8 mouse cellular contexts compared by ENCODE assay signal in the genomic region with DNA sequence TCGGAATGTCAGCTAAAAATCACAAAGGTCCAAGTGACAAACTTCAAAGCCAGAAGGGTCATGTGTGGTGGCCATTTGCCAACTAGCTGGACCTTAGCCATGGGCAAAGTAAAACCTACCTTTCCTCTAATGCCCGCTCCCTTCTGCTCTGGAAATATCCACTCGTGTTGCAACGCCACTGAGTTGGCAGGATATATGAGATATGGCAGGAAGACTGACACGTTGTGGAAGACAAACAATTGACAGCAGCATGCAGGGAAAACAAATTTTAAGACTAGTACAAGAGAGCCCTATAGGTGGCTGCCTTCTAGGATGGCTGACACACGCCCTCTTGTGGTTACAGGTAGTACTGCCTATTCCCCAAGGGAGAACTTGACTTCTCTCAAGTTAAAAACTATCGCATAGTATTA. TPM values are rescaled to one million over a fixed set of nuclear protein-coding genes. Genes with fewer than 3 reads are reported as not detected.
DNase-seq lines count a peak whose midpoint lies in the region; ATAC-seq lines count a peak whose summit lies in the region.

No protein-coding gene starts in this region.

- H3K9ac ChIP-seq in liver, embryonic 12.5 days: no peak overlapping the region
- H3K9ac ChIP-seq in intestine, embryonic 15.5 days: no peak overlapping the region
- no peak overlapping the region for H3K9ac ChIP-seq in midbrain, embryonic 14.5 days (replicated peaks; ENCODE audit: low read length)

- H3K4me3 ChIP-seq in liver, embryonic 12.5 days: no peak overlapping the region
- H3K4me3 ChIP-seq in intestine, embryonic 15.5 days (replicated peaks): no peak overlapping the region
- H3K4me3 ChIP-seq in midbrain, embryonic 14.5 days (replicated peaks; ENCODE audit: low read depth, low read length): no peak overlapping the region

- no peak overlapping the region for H3K27ac ChIP-seq in liver, embryonic 12.5 days
- no peak overlapping the region for H3K27ac ChIP-seq in intestine, embryonic 15.5 days
- H3K27ac ChIP-seq in midbrain, embryonic 14.5 days (replicated peaks; ENCODE audit: low read depth, low read length): no peak overlapping the region

- no peaks in the 10 kb centered on the region for H3K36me3 ChIP-seq in liver, embryonic 12.5 days
- no peaks in the 10 kb centered on the region for H3K36me3 ChIP-seq in intestine, embryonic 15.5 days
- H3K36me3 ChIP-seq in midbrain, embryonic 14.5 days (ENCODE audit: control insufficient read depth, insufficient read depth, low read length): no peaks in the 10 kb centered on the region

- no peak for ATAC-seq in liver, embryonic 12.5 days
- ATAC-seq in intestine, embryonic 15.5 days: peak; percentile 68
- peak; percentile 11; the same call in 1 of the 2 replicates for ATAC-seq in midbrain, embryonic 14.5 days (ENCODE audit: low FRiP score, low TSS enrichment)

- 36% methylated on average over 7 of the region's 7 CpGs for WGBS in liver, embryonic 12.5 days (ENCODE audit: insufficient replicate concordance)
- WGBS in intestine, embryonic 15.5 days: 34% methylated on average over 7 of the region's 7 CpGs
- 55% methylated on average over 7 of the region's 7 CpGs for WGBS in midbrain, embryonic 14.5 days

- no peaks in the 10 kb centered on the region for H3K9me3 ChIP-seq in liver, embryonic 12.5 days (replicated peaks)
- H3K9me3 ChIP-seq in intestine, embryonic 15.5 days: no peaks in the 10 kb centered on the region
- H3K9me3 ChIP-seq in midbrain, embryonic 14.5 days (ENCODE audit: control insufficient read depth, low read length): no peaks in the 10 kb centered on the region

- no peaks in the 10 kb centered on the region for H3K4me1 ChIP-seq in liver, embryonic 12.5 days
- no peaks in the 10 kb centered on the region for H3K4me1 ChIP-seq in intestine, embryonic 15.5 days (replicated peaks)
- H3K4me1 ChIP-seq in midbrain, embryonic 14.5 days (ENCODE audit: control insufficient read depth, insufficient read depth, low read length): no peaks in the 10 kb centered on the region

- peak; percentile 25 for DNase-seq in liver
- DNase-seq in brain, embryonic 18.5 days (ENCODE audit: low read depth, low spot score): peak; percentile 32
- DNase-seq in forelimb bud, embryonic 11.5 days (ENCODE audit: low read depth, low spot score): peak; percentile 62
- peak; percentile 51 for DNase-seq in left cerebral cortex, postnatal 4 days
- peak; percentile 85 for DNase-seq in midbrain, embryonic 14.5 days
- peak; percentile 8 for DNase-seq in thymus, postnatal 25 days

- no peaks in the 10 kb centered on the region for H3K27me3 ChIP-seq in liver, embryonic 12.5 days (replicated peaks)
- H3K27me3 ChIP-seq in intestine, embryonic 15.5 days (replicated peaks): no peaks in the 10 kb centered on the region
- no peaks in the 10 kb centered on the region for H3K27me3 ChIP-seq in midbrain, embryonic 14.5 days (ENCODE audit: control insufficient read depth, insufficient read depth, low read length)

- no peak overlapping the region for H3K4me2 ChIP-seq in liver, embryonic 12.5 days
- H3K4me2 ChIP-seq in intestine, embryonic 15.5 days (replicated peaks): no peak overlapping the region
- no peak overlapping the region for H3K4me2 ChIP-seq in midbrain, embryonic 14.5 days (ENCODE audit: low read length)

- intact Hi-C loops in left cerebral cortex, postnatal 4 days (cut with DNase I): loop anchor here (2.0 to 10.0 kb wide), 4 partner anchors 114 to 338 kb away; a partner anchor contains a TSS

RNA-seq across cellular contexts. Expression of a gene that starts 8.1 kb away (rescaled TPM):
- polyA plus RNA-seq in liver, embryonic 12.5 days (2016; fragmentation: Nextera tagmentation; extraction: Ambion mirVana): not detected in 2 replicates
- not detected in 2 replicates for polyA plus RNA-seq in intestine, embryonic 15.5 days (2015; fragmentation: Nextera tagmentation; extraction: Ambion mirVana)
- total RNA-seq in left cerebral cortex, postnatal 4 days (2021): not detected
- polyA plus RNA-seq in midbrain, embryonic 14.5 days (2014; fragmentation: Nextera tagmentation; extraction: Ambion mirVana): not detected in 2 replicates

RNA-seq across cellular contexts. Expression of a gene that starts 34.3 kb away (rescaled TPM):
- polyA plus RNA-seq in liver, embryonic 12.5 days (2016; fragmentation: Nextera tagmentation; extraction: Ambion mirVana): not detected in 2 replicates
- 0.13 TPM in 1 of 2 replicates, not detected in the other for polyA plus RNA-seq in intestine, embryonic 15.5 days (2015; fragmentation: Nextera tagmentation; extraction: Ambion mirVana)
- under 1 TPM; 0.54 to 0.60 TPM for total RNA-seq in left cerebral cortex, postnatal 4 days (2021)
- polyA plus RNA-seq in midbrain, embryonic 14.5 days (2014; fragmentation: Nextera tagmentation; extraction: Ambion mirVana): not detected in 2 replicates

Comparison
In these comparisons a context has a peak if more than half of its experiments do, and no peak if none do; other contexts are left out.
1. DNase-seq: peak in every context shown above with its lines; median percentile 85 in midbrain, embryonic 14.5 days; 62 in forelimb bud, embryonic 11.5 days; 51 in left cerebral cortex, postnatal 4 days; 32 in brain, embryonic 18.5 days; 25 in liver; 8 in thymus, postnatal 25 days.